Comparison of ENCODE assay signal across 9 mouse cellular contexts in the genomic region with DNA sequence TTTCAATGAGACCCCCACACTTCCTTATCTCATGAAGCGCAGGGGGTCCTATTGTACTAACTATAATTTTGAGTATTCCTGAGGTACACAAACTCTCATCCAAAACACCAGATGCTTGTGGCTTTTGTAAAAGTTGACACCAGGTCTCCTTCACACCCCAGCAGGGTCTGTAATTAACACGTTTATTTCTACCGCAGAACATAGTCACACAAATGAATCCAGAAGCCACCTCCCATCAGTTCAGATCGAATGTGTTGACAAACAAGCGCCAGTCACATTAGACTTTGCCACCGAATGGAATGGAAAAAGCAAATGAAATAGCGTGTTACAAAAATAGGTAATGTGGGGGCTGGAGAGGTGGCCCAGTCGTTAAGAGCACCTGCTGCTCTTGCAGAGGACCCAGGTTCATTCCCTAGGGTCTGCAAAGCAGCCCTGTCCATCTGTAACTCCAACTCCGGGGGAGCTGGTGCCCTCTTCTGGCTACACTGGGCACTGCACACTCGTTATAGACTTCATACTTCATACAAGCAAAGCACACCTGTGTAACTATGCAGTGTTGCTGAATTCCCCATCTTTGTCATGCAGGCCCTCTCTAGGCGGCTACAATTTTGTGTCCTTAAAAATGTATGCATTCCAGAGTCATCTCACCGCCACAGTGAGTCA. TPM values are rescaled to one million over a fixed set of nuclear protein-coding genes. Genes with fewer than 3 reads are reported as not detected.
DNase-seq lines count a peak whose midpoint lies in the region; ATAC-seq and TF ChIP-seq lines count a peak whose summit lies in the region.
"Had no signal": no experiment of that assay in that cellular context is flagged by ENCODE, and none has a peak within 500 bp of the region (broad histone marks: within the 10 kb centered on the region; RNA-seq: fewer than 3 reads in every experiment).

No protein-coding gene starts in this region.

- H3K9ac ChIP-seq in hindbrain, postnatal 0 days (replicated peaks; ENCODE audit: low read length) = no peak overlapping the region
- no peak overlapping the region for H3K9ac ChIP-seq in hindbrain, embryonic 12.5 days
- no peak overlapping the region for H3K9ac ChIP-seq in forebrain, postnatal 0 days

- 75% methylated on average over 12 of the region's 12 CpGs for WGBS in hindbrain, postnatal 0 days
- WGBS in hindbrain, embryonic 12.5 days = 74% methylated on average over 12 of the region's 12 CpGs
- WGBS in forebrain, postnatal 0 days = 56% methylated on average over 12 of the region's 12 CpGs

- no peaks in the 10 kb centered on the region for H3K36me3 ChIP-seq in hindbrain, postnatal 0 days (ENCODE audit: insufficient read depth, low read length)
- no peaks in the 10 kb centered on the region for H3K36me3 ChIP-seq in hindbrain, embryonic 12.5 days
- no peaks in the 10 kb centered on the region for H3K36me3 ChIP-seq in forebrain, postnatal 0 days (ENCODE audit: insufficient read depth)

- no peak overlapping the region for H3K4me2 ChIP-seq in hindbrain, postnatal 0 days (ENCODE audit: low read depth, low read length)
- H3K4me2 ChIP-seq in hindbrain, embryonic 12.5 days (replicated peaks) = no peak overlapping the region
- no peak overlapping the region for H3K4me2 ChIP-seq in forebrain, postnatal 0 days (ENCODE audit: low read depth)

- no peaks in the 10 kb centered on the region for H3K9me3 ChIP-seq in hindbrain, postnatal 0 days (ENCODE audit: low read length)
- H3K9me3 ChIP-seq in hindbrain, embryonic 12.5 days (replicated peaks) = 0 out of 2 replicates have a peak, but pooled peaks cover 3% of the 10 kb centered on the region
- no peaks in the 10 kb centered on the region for H3K9me3 ChIP-seq in forebrain, postnatal 0 days (ENCODE audit: low read length)

- no peaks in the 10 kb centered on the region for H3K4me1 ChIP-seq in hindbrain, postnatal 0 days (ENCODE audit: insufficient read depth, low read length)
- no peaks in the 10 kb centered on the region for H3K4me1 ChIP-seq in hindbrain, embryonic 12.5 days
- no peaks in the 10 kb centered on the region for H3K4me1 ChIP-seq in forebrain, postnatal 0 days (ENCODE audit: insufficient read depth)

- ATAC-seq in hindbrain, postnatal 0 days = peak; percentile 48; the same call in 1 of the 2 replicates
- ATAC-seq in hindbrain, embryonic 12.5 days (ENCODE audit: low FRiP score) = no peak
- ATAC-seq in forebrain, postnatal 0 days = peak; percentile 47; the same call in 1 of the 2 replicates

- TF ChIP-seq CTCF in hindbrain, postnatal 0 days (IDR thresholded peaks at IDR 0.05; ENCODE audit: low read depth) = peak; percentile 68
- peak; percentile 62 for TF ChIP-seq CTCF in forebrain, postnatal 0 days (IDR thresholded peaks at IDR 0.05; ENCODE audit: low read depth)

- DNase-seq in hindbrain, postnatal 0 days (ENCODE audit: low spot score) = peak; percentile 43
- DNase-seq in right cerebral cortex, postnatal 4 days = peak; percentile 57
- DNase-seq in right cerebral cortex, adult 18-20 months = no peak
- no peak for DNase-seq in forebrain, postnatal 0 days
- peak; percentile 5 to 9 for DNase-seq in thymus, postnatal 36 days
- no peak for DNase-seq in ovary, postnatal 36 days (ENCODE audit: low spot score)
- DNase-seq in gastrocnemius, postnatal 10 days = no peak
- DNase-seq: midbrain, embryonic 14.5 days had no signal

- no peak overlapping the region for H3K27ac ChIP-seq in hindbrain, postnatal 0 days
- H3K27ac ChIP-seq in hindbrain, embryonic 12.5 days = no peak overlapping the region
- no peak overlapping the region for H3K27ac ChIP-seq in forebrain, postnatal 0 days (ENCODE audit: low read depth, low read length)

- no peaks in the 10 kb centered on the region for H3K27me3 ChIP-seq in hindbrain, postnatal 0 days (ENCODE audit: insufficient read depth, low read length)
- no peaks in the 10 kb centered on the region for H3K27me3 ChIP-seq in hindbrain, embryonic 12.5 days
- H3K27me3 ChIP-seq in forebrain, postnatal 0 days (ENCODE audit: insufficient read depth, low read length) = no peaks in the 10 kb centered on the region; the same call in 1 of the 2 replicates

- H3K4me3 ChIP-seq in hindbrain, postnatal 0 days (ENCODE audit: low read length) = no peak overlapping the region
- no peak overlapping the region for H3K4me3 ChIP-seq in hindbrain, embryonic 12.5 days
- no peak overlapping the region for H3K4me3 ChIP-seq in forebrain, postnatal 0 days (ENCODE audit: low read depth, low read length)

RNA-seq across cellular contexts. Expression of a gene that starts 3.9 kb away (rescaled TPM):
- 31.8 and 32.2 TPM in 2 replicates for total RNA-seq in hindbrain, postnatal 0 days (2014; rRNA removed)
- polyA plus RNA-seq in hindbrain, postnatal 0 days (2015; fragmentation: Nextera tagmentation; extraction: Ambion mirVana) = 40.0 and 43.3 TPM in 2 replicates
- 11.9 and 13.6 TPM in 2 replicates for polyA plus RNA-seq in hindbrain, embryonic 12.5 days (2016; fragmentation: Nextera tagmentation; extraction: Ambion mirVana)
- total RNA-seq in forebrain, postnatal 0 days (2014; rRNA removed) = 23.5 and 26.0 TPM in 2 replicates
- 16.4 and 23.7 TPM in 2 replicates for polyA plus RNA-seq in forebrain, postnatal 0 days (2015; fragmentation: Nextera tagmentation; extraction: Ambion mirVana)
- total RNA-seq in gastrocnemius, postnatal 10 days (2021) = 10 to 100 TPM; 11.4 to 14.7 TPM

Comparison
In these comparisons a context has a peak if more than half of its experiments do, and no peak if none do; other contexts are left out.
1. DNase-seq: peak in hindbrain, postnatal 0 days (single experiment), right cerebral cortex, postnatal 4 days (single experiment) and thymus, postnatal 36 days (2 of 2); none in right cerebral cortex, adult 18-20 months (single experiment), forebrain, postnatal 0 days (single experiment), ovary, postnatal 36 days (single experiment) and gastrocnemius, postnatal 10 days (single experiment).